Mouse (Mus musculus): ENCODE results near the gene Gm9844. TPM values are rescaled to one million over a fixed set of nuclear protein-coding genes. Genes with fewer than 3 reads are reported as not detected.

Gm9844 gene
- polyA plus RNA-seq, 1 experiment from 2014 or later: 20.6 TPM

DNA sequence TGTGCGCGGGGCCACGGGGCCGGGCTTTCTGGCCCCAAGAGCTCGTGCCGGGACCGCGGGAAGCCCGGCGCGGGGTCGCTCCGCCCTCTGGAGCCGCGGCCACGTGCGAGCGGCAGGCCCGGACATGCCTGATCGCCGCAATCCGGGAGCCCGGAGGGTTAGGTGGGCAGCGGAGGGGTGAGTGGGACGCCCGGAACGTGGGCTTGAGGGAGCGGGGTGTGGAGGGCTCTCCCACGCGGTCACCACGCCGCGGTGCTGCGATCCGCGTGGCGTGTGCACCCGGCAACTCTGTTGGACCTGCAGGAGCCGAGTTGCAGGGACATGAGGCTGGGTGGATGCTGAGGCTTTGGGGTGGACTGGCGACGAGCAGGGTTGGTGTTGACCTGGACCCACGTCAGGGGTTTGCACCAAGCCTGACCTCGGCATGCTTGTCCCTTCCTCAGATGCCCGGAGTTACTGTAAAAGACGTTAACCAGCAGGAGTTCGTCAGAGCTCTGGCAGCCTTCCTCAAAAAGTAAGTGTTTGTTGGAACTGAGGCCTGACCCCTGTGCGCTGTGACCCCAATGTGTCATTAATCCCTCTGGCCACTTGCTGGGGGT lies 22.8 kb downstream of the Gm9844 start:
- Histone ChIP-seq H3K4me3 (ENCODE audit: low read length) (peak overlapping the region; percentile 74), H3K27me3 (ENCODE audit: control insufficient read depth, insufficient read depth, low read depth, low read length) (no peaks in the 10 kb centered on the region), H3K4me1 (replicated peaks; ENCODE audit: control insufficient read depth, insufficient read depth, low read length) (peaks cover 30% of the 10 kb centered on the region), H3K27ac (ENCODE audit: low read length) (peak overlapping the region; percentile 91), H3K36me3 (ENCODE audit: control insufficient read depth, insufficient read depth, low read length) (peaks cover 28% of the 10 kb centered on the region), H3K9me3 (ENCODE audit: control insufficient read depth, low read length) (no peaks in the 10 kb centered on the region), H3K4me2 (ENCODE audit: low read depth, low read length) (peak overlapping the region; percentile 85), H3K9ac (ENCODE audit: low read length) (peak overlapping the region; percentile 97)
- 1% methylated on average over 37 of the region's 47 CpGs for WGBS
- peak; percentile 1 for ATAC-seq (ENCODE audit: low read depth)

DNA sequence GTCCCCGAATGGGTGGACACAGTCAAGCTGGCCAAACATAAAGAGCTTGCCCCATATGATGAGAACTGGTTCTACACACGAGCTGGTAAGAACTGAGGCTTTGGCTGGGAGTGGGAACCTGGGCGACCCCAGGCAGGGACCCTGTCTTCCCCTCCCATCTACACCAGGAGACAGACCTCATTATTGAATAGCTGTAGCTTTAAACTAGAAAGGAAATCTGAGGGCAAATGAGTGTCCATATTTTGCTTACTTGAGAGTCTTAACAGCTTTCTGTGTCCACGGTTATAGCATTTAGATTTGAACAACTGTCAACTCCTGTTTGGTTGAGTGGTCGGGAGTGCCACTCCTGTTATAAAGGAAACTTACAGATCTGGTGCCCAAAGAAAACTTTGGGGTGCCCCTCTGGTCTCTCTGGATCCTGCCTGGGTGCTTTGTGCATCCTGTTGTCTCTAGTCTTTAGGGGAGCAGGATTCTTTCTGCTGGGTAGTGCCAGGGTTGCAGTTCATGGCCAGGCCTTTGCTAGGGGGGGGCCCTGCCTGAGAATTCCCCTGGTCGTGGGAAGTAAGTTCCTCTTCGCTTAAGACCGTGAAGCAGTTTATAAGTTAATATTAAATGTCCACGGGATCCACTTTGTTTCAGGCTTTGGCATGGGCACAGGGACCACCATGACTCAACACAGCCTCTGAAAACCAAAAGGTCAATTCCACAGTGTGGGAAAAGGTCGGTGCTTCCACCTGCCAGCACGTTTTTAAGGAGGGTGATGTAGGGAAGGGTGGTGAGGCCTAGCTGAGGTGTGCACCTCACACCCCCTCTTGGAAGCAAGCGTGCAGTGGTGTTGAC lies 23.7 kb downstream of the Gm9844 start:
- peaks cover 29% of the 10 kb centered on the region for H3K36me3 ChIP-seq (ENCODE audit: control insufficient read depth, insufficient read depth, low read length)
- peak overlapping the region; percentile 74 for H3K4me3 ChIP-seq (ENCODE audit: low read length)
- H3K27me3 ChIP-seq (ENCODE audit: control insufficient read depth, insufficient read depth, low read depth, low read length): no peaks in the 10 kb centered on the region
- no peaks in the 10 kb centered on the region for H3K9me3 ChIP-seq (ENCODE audit: control insufficient read depth, low read length)
- H3K9ac ChIP-seq (ENCODE audit: low read length): peak overlapping the region; percentile 97
- peak overlapping the region; percentile 28; the same call in 1 of the 2 replicates for H3K27ac ChIP-seq (ENCODE audit: low read length)
- peak overlapping the region; percentile 85 for H3K4me2 ChIP-seq (ENCODE audit: low read depth, low read length)
- no peak for ATAC-seq (ENCODE audit: low read depth)
- peaks cover 31% of the 10 kb centered on the region for H3K4me1 ChIP-seq (replicated peaks; ENCODE audit: control insufficient read depth, insufficient read depth, low read length)
- 19% methylated on average over 12 of the region's 12 CpGs for WGBS

GRCm38 (mm10) chr7:24886308-24886633 lies 24.3 kb downstream of the Gm9844 start:
- WGBS: 31% methylated on average over 4 of the region's 4 CpGs
- H3K4me2 ChIP-seq (ENCODE audit: low read depth, low read length): peak overlapping the region; percentile 85
- peaks cover 29% of the 10 kb centered on the region for H3K36me3 ChIP-seq (ENCODE audit: control insufficient read depth, insufficient read depth, low read length)
- ATAC-seq (ENCODE audit: low read depth): no peak
- peaks cover 31% of the 10 kb centered on the region for H3K4me1 ChIP-seq (replicated peaks; ENCODE audit: control insufficient read depth, insufficient read depth, low read length)
- H3K9me3 ChIP-seq (ENCODE audit: control insufficient read depth, low read length): no peaks in the 10 kb centered on the region
- H3K27ac ChIP-seq (ENCODE audit: low read length): peak overlapping the region; percentile 28; the same call in 1 of the 2 replicates
- H3K9ac ChIP-seq (ENCODE audit: low read length): peak overlapping the region; percentile 97
- H3K27me3 ChIP-seq (ENCODE audit: control insufficient read depth, insufficient read depth, low read depth, low read length): no peaks in the 10 kb centered on the region
- H3K4me3 ChIP-seq (ENCODE audit: low read length): peak overlapping the region; percentile 74

DNA sequence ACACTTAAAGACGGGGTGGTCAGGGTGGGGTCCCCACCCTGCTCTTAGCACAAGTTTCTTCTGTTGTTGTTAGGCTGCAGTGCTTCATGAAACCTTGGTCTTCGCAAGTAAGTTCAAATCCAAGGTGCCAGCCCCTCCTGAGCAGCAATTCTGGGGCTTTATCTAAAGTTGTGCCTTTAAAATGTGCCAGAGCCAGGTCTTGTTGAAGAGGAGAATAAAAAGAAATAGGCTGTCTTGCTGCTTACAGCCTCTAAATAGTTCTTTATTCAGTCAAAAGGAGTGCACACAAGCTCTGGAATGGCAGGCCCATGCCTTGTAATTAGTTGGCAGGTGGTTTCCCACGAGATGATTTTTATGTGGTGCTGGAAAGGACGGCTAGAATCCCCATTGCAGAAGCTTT lies 25.1 kb downstream of the Gm9844 start:
- Histone ChIP-seq H3K9me3 (ENCODE audit: control insufficient read depth, low read length) (no peaks in the 10 kb centered on the region), H3K9ac (ENCODE audit: low read length) (peak overlapping the region; percentile 97), H3K4me3 (ENCODE audit: low read length) (no peak overlapping the region), H3K4me2 (ENCODE audit: low read depth, low read length) (peak overlapping the region; percentile 85), H3K4me1 (replicated peaks; ENCODE audit: control insufficient read depth, insufficient read depth, low read length) (peaks cover 31% of the 10 kb centered on the region), H3K27me3 (ENCODE audit: control insufficient read depth, insufficient read depth, low read depth, low read length) (no peaks in the 10 kb centered on the region), H3K36me3 (ENCODE audit: control insufficient read depth, insufficient read depth, low read length) (peaks cover 29% of the 10 kb centered on the region), H3K27ac (ENCODE audit: low read length) (no peak overlapping the region)
- ATAC-seq (ENCODE audit: low read depth): no peak
- WGBS: 65% methylated on average over 4 of the region's 4 CpGs

- no peaks in the 10 kb centered on the region for H3K9me3 ChIP-seq (ENCODE audit: control insufficient read depth, low read length)
- WGBS: 71% methylated on average over 6 of the region's 6 CpGs
- peaks cover 31% of the 10 kb centered on the region for H3K4me1 ChIP-seq (replicated peaks; ENCODE audit: control insufficient read depth, insufficient read depth, low read length)
- no peak overlapping the region for H3K4me2 ChIP-seq (ENCODE audit: low read depth, low read length)
- peak overlapping the region; percentile 84 for H3K27ac ChIP-seq (ENCODE audit: low read length)
- H3K4me3 ChIP-seq (ENCODE audit: low read length): no peak overlapping the region
- no peaks in the 10 kb centered on the region for H3K27me3 ChIP-seq (ENCODE audit: control insufficient read depth, insufficient read depth, low read depth, low read length)
- 0 out of 2 replicates have a peak overlapping the region, but pooled peaks have one; percentile 4 for H3K9ac ChIP-seq (ENCODE audit: low read length)
- ATAC-seq (ENCODE audit: low read depth): no peak
- H3K36me3 ChIP-seq (ENCODE audit: control insufficient read depth, insufficient read depth, low read length): peaks cover 29% of the 10 kb centered on the region
Measured at GRCm38 (mm10) chr7:24889431-24890220, 27.6 kb downstream of the Gm9844 start.

DNA sequence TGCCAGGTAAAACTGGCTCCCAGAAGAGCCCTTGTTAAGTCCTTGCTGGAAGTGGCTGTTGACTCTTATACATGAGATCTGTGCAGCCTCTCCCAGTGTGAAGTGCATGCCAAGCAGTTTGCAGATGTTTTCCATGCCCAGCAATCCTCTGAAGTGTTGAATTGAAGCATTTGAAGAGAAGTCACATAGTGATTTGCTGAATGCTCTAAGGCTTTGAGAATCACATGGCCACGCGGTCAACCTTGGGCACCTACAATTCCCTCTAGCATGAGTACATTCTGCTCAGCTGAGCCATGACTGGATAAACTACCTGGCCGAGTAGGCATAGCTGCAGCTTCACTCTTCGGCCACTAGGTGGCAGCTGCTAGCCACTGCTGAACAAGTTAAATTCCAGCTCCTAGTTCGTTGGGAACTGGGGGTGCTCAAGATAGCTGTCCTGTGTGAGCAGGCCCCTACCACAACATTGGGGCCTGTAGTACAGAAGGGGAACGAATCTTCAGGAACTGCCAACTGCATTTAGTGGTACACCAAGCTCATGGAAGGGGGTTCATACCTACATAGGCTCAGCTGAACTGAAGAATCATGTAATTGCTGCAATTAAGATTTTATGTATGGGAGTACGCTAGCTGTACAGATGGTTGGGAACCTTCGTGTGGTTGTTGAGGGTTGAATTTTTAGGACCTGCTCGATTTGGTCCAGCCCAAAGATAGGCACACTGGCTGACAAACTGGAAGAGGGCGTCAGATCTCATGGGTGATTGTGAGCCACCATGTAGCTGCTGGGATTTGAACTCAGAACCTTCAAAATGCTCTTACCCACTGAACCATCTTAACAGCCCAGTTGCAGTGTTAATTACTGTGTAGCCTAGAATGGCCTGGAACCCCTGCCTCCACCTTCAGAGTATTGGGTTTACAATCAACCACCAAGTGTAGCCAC lies 28.5 kb downstream of the Gm9844 start:
- Histone ChIP-seq H3K36me3 (ENCODE audit: control insufficient read depth, insufficient read depth, low read length) (peaks cover 29% of the 10 kb centered on the region), H3K9ac (ENCODE audit: low read length) (no peak overlapping the region), H3K27ac (ENCODE audit: low read length) (peak overlapping the region; percentile 84), H3K4me2 (ENCODE audit: low read depth, low read length) (no peak overlapping the region), H3K27me3 (ENCODE audit: control insufficient read depth, insufficient read depth, low read depth, low read length) (no peaks in the 10 kb centered on the region), H3K4me1 (replicated peaks; ENCODE audit: control insufficient read depth, insufficient read depth, low read length) (peaks cover 28% of the 10 kb centered on the region), H3K9me3 (ENCODE audit: control insufficient read depth, low read length) (no peaks in the 10 kb centered on the region), H3K4me3 (ENCODE audit: low read length) (no peak overlapping the region)
- ATAC-seq (ENCODE audit: low read depth): peak; percentile 90
- 28% methylated on average over 10 of the region's 10 CpGs for WGBS

- Histone ChIP-seq H3K9me3 (ENCODE audit: control insufficient read depth, low read length) (no peaks in the 10 kb centered on the region), H3K27ac (ENCODE audit: low read length) (peak overlapping the region; percentile 84; the same call in 1 of the 2 replicates), H3K27me3 (ENCODE audit: control insufficient read depth, insufficient read depth, low read depth, low read length) (no peaks in the 10 kb centered on the region), H3K36me3 (ENCODE audit: control insufficient read depth, insufficient read depth, low read length) (peaks cover 26% of the 10 kb centered on the region), H3K4me2 (ENCODE audit: low read depth, low read length) (no peak overlapping the region), H3K4me1 (replicated peaks; ENCODE audit: control insufficient read depth, insufficient read depth, low read length) (peaks cover 19% of the 10 kb centered on the region), H3K9ac (ENCODE audit: low read length) (no peak overlapping the region), H3K4me3 (ENCODE audit: low read length) (no peak overlapping the region)
- 67% methylated on average over 3 of the region's 3 CpGs for WGBS
- no peak for ATAC-seq (ENCODE audit: low read depth)
Measured at GRCm38 (mm10) chr7:24891241-24892124, 29.5 kb downstream of the Gm9844 start.

DNA sequence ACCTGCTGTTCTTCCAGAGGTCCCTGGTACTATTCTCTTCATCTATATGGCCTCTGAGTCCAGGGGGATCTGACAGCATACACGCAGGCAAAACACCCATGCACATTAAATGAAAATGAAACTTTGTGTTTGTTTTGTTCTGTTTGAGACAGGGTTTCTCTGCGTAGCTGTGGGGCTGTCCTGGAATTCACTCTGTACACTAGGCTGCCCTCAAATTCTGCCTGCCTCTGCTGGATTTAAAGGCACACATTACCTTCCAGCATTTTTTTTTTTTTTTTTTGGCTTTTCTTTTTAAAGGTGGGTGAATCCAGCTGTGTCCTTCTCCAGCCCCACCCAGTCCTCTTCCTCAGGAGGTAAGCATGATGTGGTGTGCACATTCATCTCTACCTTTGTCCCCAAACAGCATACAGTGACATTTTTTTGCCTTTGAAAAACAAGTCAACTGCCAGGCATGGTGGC lies 30.1 kb downstream of the Gm9844 start:
- Histone ChIP-seq H3K9ac (ENCODE audit: low read length) (no peak overlapping the region), H3K36me3 (ENCODE audit: control insufficient read depth, insufficient read depth, low read length) (peaks cover 20% of the 10 kb centered on the region), H3K27ac (ENCODE audit: low read length) (no peak overlapping the region), H3K27me3 (ENCODE audit: control insufficient read depth, insufficient read depth, low read depth, low read length) (no peaks in the 10 kb centered on the region), H3K4me2 (ENCODE audit: low read depth, low read length) (no peak overlapping the region), H3K4me1 (replicated peaks; ENCODE audit: control insufficient read depth, insufficient read depth, low read length) (peaks cover 12% of the 10 kb centered on the region), H3K4me3 (ENCODE audit: low read length) (no peak overlapping the region), H3K9me3 (ENCODE audit: control insufficient read depth, low read length) (no peaks in the 10 kb centered on the region)
- ATAC-seq (ENCODE audit: low read depth): no peak
- WGBS: 41% methylated on average over 2 of the region's 2 CpGs
